Mouse (Mus musculus): ENCODE measurements around the gene Sept4. TPM values are rescaled to one million over a fixed set of nuclear protein-coding genes. Genes with fewer than 3 reads are reported as not detected.

Gene Sept4
- polyA plus RNA-seq, 1 experiment from 2014 or later: 30.0 TPM

DNA sequence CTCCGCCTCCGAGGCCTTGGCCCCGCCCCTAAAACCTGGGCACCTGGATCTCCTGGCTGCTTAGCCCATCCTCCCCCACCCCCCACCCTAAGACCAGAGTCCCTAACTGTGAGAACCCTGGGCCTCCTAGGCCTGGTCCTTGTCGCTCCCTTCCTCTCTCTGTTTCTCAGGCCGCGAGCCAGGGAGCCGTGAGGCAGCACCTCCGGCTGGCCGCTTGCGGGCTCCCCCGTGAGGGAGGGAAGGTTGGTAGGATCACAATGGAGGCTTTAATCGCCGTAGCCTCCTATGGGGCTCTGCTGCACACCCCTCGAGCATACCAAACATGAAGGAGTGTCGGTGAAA lies 23.6 kb downstream of the Sept4 start:
- Histone ChIP-seq H3K27ac (ENCODE audit: low read depth, low read length) (peak overlapping the region; percentile 87), H3K36me3 (ENCODE audit: control insufficient read depth, insufficient read depth, low read length) (no peaks in the 10 kb centered on the region), H3K4me2 (ENCODE audit: low read depth, low read length) (peak overlapping the region; percentile 87), H3K9ac (replicated peaks; ENCODE audit: low read depth, low read length) (peak overlapping the region; percentile 78), H3K4me1 (ENCODE audit: control insufficient read depth, insufficient read depth, low read length) (peaks cover 33% of the 10 kb centered on the region), H3K9me3 (ENCODE audit: control insufficient read depth, low read length) (no peaks in the 10 kb centered on the region), H3K27me3 (ENCODE audit: control insufficient read depth, insufficient read depth, low read length) (no peaks in the 10 kb centered on the region), H3K4me3 (ENCODE audit: low read depth, low read length) (peak overlapping the region; percentile 72)
- no peak; the same call in 1 of the 2 replicates for ATAC-seq (ENCODE audit: low read depth)
- 0% methylated on average over 15 of the region's 15 CpGs for WGBS

DNA sequence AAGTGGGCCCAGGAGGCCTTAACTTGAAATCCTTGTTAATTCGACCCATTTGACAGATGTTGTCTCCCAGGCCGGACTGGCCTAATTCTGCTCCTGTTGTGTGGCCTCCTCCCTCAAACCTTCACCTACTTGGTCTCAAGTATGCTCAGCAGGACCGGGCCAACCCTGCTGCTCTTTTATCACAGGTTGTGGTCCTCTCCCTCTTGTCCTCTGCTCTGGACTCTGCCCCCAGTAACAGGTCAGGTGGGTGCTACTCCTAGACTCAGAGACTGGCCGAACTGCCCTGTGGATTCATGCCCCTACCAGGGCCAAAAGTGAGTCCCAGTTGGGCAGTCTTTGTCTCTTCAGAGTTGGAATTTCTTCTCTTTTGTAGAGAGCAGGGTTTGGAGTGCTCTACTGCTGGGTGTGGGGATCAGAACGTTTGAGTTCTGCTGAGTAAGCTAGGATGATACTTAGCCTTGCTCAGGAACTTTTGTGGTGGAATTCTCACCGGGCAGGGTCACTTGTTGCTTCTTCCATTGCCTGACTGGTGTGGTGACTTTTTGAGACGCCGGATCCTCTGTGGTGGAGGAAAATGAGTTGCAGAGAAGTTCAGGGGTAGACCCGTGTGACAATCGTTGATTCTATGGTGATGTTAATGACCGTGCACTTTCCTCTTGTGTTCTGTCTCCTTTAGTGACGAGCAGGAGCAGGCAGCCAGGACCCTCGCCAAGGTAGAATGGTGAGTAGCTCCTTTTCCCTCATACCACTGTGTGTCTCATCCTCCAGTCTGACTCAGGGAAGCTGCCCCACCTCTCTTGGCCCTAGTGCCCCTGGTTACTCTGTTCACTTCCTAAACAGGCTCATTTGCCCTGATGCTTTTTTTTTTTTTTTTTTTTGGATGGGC lies 24.3 kb downstream of the Sept4 start:
- Histone ChIP-seq H3K27me3 (ENCODE audit: control insufficient read depth, insufficient read depth, low read length) (no peaks in the 10 kb centered on the region), H3K36me3 (ENCODE audit: control insufficient read depth, insufficient read depth, low read length) (peaks cover 3% of the 10 kb centered on the region; the same call in 1 of the 2 replicates), H3K27ac (ENCODE audit: low read depth, low read length) (peak overlapping the region; percentile 87), H3K9me3 (ENCODE audit: control insufficient read depth, low read length) (no peaks in the 10 kb centered on the region), H3K9ac (replicated peaks; ENCODE audit: low read depth, low read length) (peak overlapping the region; percentile 78), H3K4me1 (ENCODE audit: control insufficient read depth, insufficient read depth, low read length) (peaks cover 33% of the 10 kb centered on the region), H3K4me2 (ENCODE audit: low read depth, low read length) (peak overlapping the region; percentile 87), H3K4me3 (ENCODE audit: low read depth, low read length) (peak overlapping the region; percentile 72)
- WGBS: 23% methylated on average over 13 of the region's 13 CpGs
- no peak for ATAC-seq (ENCODE audit: low read depth)

DNA sequence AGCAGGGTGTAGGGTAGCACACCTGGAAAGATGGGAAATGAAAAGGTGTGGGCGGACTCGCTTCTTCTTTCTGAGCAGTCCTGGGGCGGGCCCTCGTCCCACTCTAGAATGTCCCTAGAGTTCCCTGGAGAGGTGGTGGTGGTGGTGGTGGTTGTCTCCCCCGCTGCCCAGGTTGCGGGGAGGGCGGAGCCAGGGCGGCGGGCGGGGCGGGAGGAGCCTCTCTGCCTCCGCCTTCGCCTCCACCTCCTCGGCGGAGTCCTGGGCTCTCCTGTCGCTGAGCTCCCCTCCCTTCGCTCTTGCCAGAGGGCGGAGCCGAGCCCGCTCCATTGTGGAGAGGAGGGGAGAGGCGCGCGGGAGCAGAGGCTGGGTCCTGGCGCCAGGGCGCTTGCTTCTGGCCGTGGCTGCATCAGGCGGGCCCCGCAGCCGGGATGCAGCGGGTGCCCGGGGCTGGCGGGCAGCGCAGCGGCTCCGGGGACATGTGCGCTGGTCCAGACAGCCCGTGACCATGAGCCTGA lies 26.7 kb downstream of the Sept4 start:
- H3K4me3 ChIP-seq (ENCODE audit: low read depth, low read length): peak overlapping the region; percentile 87
- peaks cover 28% of the 10 kb centered on the region for H3K4me1 ChIP-seq (ENCODE audit: control insufficient read depth, insufficient read depth, low read length)
- H3K27me3 ChIP-seq (ENCODE audit: control insufficient read depth, insufficient read depth, low read length): no peaks in the 10 kb centered on the region
- peak overlapping the region; percentile 93 for H3K9ac ChIP-seq (replicated peaks; ENCODE audit: low read depth, low read length)
- peak overlapping the region; percentile 85 for H3K27ac ChIP-seq (ENCODE audit: low read depth, low read length)
- H3K9me3 ChIP-seq (ENCODE audit: control insufficient read depth, low read length): no peaks in the 10 kb centered on the region
- ATAC-seq (ENCODE audit: low read depth): peak; percentile 50
- H3K36me3 ChIP-seq (ENCODE audit: control insufficient read depth, insufficient read depth, low read length): peaks cover 27% of the 10 kb centered on the region
- H3K4me2 ChIP-seq (ENCODE audit: low read depth, low read length): peak overlapping the region; percentile 80
- WGBS: 4% methylated on average over 18 of the region's 37 CpGs

DNA sequence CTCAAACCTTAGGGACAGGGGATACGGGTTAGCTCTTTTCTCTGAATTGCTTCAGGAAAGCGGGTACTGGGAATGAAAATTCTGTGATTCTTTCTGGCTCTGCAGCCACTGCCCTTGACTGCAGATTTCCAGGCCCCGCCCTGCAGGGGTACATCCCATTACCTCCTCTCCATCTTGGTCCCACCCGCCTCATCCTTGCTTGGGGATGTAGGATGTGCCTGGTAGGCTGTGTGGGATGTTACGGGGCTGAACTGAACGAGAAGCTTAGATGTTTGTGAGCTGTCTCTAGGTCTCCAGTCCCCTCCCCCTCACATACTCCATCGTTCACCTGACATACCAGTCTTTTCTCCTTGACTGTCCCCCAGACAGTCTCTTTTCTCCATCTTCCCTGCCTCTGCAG lies 27.3 kb downstream of the Sept4 start:
- WGBS: 3% methylated on average over 7 of the region's 7 CpGs
- Histone ChIP-seq H3K4me2 (ENCODE audit: low read depth, low read length) (peak overlapping the region; percentile 80), H3K36me3 (ENCODE audit: control insufficient read depth, insufficient read depth, low read length) (peaks cover 33% of the 10 kb centered on the region), H3K4me1 (ENCODE audit: control insufficient read depth, insufficient read depth, low read length) (peaks cover 24% of the 10 kb centered on the region), H3K27ac (ENCODE audit: low read depth, low read length) (peak overlapping the region; percentile 85), H3K9ac (replicated peaks; ENCODE audit: low read depth, low read length) (peak overlapping the region; percentile 93), H3K27me3 (ENCODE audit: control insufficient read depth, insufficient read depth, low read length) (no peaks in the 10 kb centered on the region), H3K4me3 (ENCODE audit: low read depth, low read length) (peak overlapping the region; percentile 87), H3K9me3 (ENCODE audit: control insufficient read depth, low read length) (no peaks in the 10 kb centered on the region)
- no peak for ATAC-seq (ENCODE audit: low read depth)

DNA sequence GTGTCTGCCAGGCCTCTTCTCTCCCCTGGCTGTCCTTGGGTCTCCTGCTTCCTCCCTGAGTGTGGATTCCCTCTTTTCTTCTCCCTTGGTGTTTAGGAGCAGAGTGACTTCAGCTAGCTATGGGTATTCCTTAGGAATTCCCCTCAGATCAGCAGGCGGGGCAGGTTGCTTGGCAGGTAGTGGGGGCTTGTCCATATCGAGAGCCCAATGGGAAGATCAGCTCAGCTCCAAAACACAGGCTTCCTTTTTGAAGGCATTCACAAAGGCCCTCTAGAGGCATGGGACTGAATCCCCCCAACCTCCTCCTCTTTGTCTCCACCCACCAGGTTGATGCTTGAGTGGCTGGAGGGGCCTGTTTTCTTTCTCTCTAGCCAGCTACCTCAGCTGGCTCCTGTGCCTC lies 27.8 kb downstream of the Sept4 start:
- peak overlapping the region; percentile 87 for H3K4me3 ChIP-seq (ENCODE audit: low read depth, low read length)
- peaks cover 24% of the 10 kb centered on the region for H3K4me1 ChIP-seq (ENCODE audit: control insufficient read depth, insufficient read depth, low read length)
- H3K27ac ChIP-seq (ENCODE audit: low read depth, low read length): peak overlapping the region; percentile 85
- no peaks in the 10 kb centered on the region for H3K27me3 ChIP-seq (ENCODE audit: control insufficient read depth, insufficient read depth, low read length)
- peaks cover 37% of the 10 kb centered on the region for H3K36me3 ChIP-seq (ENCODE audit: control insufficient read depth, insufficient read depth, low read length)
- ATAC-seq (ENCODE audit: low read depth): no peak
- WGBS: 37% methylated on average over 2 of the region's 2 CpGs
- peak overlapping the region; percentile 80 for H3K4me2 ChIP-seq (ENCODE audit: low read depth, low read length)
- no peaks in the 10 kb centered on the region for H3K9me3 ChIP-seq (ENCODE audit: control insufficient read depth, low read length)
- H3K9ac ChIP-seq (replicated peaks; ENCODE audit: low read depth, low read length): peak overlapping the region; percentile 93

DNA sequence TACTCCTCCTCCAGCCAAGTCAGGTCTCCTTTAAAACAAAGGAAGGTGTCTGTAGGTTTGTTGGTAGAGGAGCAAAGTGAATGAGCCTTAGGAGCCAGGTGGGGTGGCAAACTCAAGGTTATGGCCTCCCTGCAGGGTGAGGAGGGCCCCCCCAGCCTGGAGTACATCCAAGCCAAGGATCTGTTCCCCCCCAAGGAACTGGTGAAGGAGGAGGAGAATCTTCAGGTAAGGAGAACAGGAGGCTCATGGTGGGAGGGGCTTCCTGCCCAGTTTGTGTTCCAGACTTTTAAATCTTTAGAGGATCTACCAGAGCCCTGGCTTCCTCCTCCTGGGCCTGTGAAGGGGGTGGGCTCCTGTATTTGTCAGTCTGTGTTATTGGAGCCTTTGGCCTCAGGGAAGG lies 28.4 kb downstream of the Sept4 start:
- Histone ChIP-seq H3K36me3 (ENCODE audit: control insufficient read depth, insufficient read depth, low read length) (peaks cover 43% of the 10 kb centered on the region), H3K4me3 (ENCODE audit: low read depth, low read length) (peak overlapping the region; percentile 87), H3K27ac (ENCODE audit: low read depth, low read length) (peak overlapping the region; percentile 85; the same call in 1 of the 2 replicates), H3K4me2 (ENCODE audit: low read depth, low read length) (peak overlapping the region; percentile 80), H3K9ac (replicated peaks; ENCODE audit: low read depth, low read length) (peak overlapping the region; percentile 93), H3K27me3 (ENCODE audit: control insufficient read depth, insufficient read depth, low read length) (no peaks in the 10 kb centered on the region), H3K9me3 (ENCODE audit: control insufficient read depth, low read length) (no peaks in the 10 kb centered on the region), H3K4me1 (ENCODE audit: control insufficient read depth, insufficient read depth, low read length) (peaks cover 24% of the 10 kb centered on the region)
- no peak for ATAC-seq (ENCODE audit: low read depth)

DNA sequence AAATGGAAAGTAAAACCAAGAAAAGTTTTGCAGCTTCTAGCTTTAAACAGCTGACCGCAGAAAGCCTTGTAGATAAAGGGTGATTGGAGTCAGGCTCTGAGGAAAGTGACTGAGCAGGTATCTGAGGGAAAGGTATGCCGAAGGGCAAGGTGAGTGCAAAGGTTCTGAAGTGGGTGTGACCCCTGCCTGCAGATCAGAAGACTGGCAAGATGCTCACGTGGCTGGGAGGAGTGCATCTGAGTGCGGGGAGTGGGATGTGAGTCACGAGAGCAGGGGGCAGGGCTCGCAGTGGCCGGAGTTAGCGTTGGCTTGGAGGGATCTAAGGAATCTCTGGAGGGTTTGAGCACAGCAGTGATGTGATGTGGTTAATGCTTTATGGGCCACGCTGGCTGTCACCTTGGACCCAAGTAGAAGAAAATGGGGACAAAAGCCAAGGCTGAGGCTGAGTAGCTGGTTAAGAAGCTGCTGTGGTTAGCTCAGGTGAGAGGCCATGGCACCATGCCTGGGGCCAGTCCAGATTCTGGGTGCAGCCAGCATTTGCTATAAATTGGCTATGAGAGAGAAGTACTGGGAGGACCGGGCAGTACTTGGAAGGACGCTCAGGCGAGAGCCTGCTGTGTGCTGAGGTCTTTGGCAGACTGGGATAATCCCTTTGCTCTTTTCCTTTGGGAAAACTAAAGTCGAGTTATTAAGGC lies 30.8 kb downstream of the Sept4 start:
- Histone ChIP-seq H3K4me1 (ENCODE audit: control insufficient read depth, insufficient read depth, low read length) (peaks cover 15% of the 10 kb centered on the region; the same call in 1 of the 2 replicates), H3K4me3 (ENCODE audit: low read depth, low read length) (no peak overlapping the region), H3K4me2 (ENCODE audit: low read depth, low read length) (no peak overlapping the region), H3K36me3 (ENCODE audit: control insufficient read depth, insufficient read depth, low read length) (peaks cover 68% of the 10 kb centered on the region), H3K9me3 (ENCODE audit: control insufficient read depth, low read length) (no peaks in the 10 kb centered on the region), H3K9ac (replicated peaks; ENCODE audit: low read depth, low read length) (no peak overlapping the region), H3K27me3 (ENCODE audit: control insufficient read depth, insufficient read depth, low read length) (no peaks in the 10 kb centered on the region), H3K27ac (ENCODE audit: low read depth, low read length) (no peak overlapping the region)
- whole genome bisulfite sequencing: 90% methylated on average over 13 of the region's 13 CpGs
- no peak for ATAC-seq (ENCODE audit: low read depth)

DNA sequence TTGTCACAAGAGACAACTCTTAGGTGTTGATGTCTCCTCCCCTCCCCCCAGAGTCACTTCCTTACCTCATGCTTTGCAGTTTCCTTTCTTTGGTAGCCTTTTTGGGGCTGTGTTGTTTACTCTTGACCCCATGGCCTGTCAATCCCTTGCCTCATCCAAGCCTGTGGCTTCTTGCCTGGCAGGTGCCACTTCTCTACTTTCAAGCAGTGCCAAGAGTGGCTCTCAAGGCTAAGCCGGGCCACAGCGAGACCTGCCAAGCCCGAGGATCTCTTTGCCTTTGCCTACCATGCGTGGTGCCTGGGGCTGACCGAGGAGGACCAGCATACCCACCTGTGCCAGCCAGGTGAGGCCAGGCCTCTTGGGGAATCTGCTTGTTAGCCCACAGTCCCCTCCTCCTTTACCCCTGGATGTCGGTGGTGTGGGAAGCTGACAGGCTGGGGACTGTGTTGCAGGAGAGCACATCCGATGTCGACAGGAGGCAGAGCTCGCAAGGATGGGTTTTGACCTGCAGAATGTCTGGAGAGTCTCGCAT lies 31.7 kb downstream of the Sept4 start:
- 95% methylated on average over 10 of the region's 10 CpGs for WGBS
- Histone ChIP-seq H3K9me3 (ENCODE audit: control insufficient read depth, low read length) (no peaks in the 10 kb centered on the region), H3K27me3 (ENCODE audit: control insufficient read depth, insufficient read depth, low read length) (no peaks in the 10 kb centered on the region), H3K36me3 (ENCODE audit: control insufficient read depth, insufficient read depth, low read length) (peaks cover 76% of the 10 kb centered on the region), H3K9ac (replicated peaks; ENCODE audit: low read depth, low read length) (no peak overlapping the region), H3K4me1 (ENCODE audit: control insufficient read depth, insufficient read depth, low read length) (peaks cover 11% of the 10 kb centered on the region; the same call in 1 of the 2 replicates), H3K27ac (ENCODE audit: low read depth, low read length) (no peak overlapping the region), H3K4me3 (ENCODE audit: low read depth, low read length) (no peak overlapping the region), H3K4me2 (ENCODE audit: low read depth, low read length) (no peak overlapping the region)
- ATAC-seq (ENCODE audit: low read depth): no peak

Data from neural tube, embryonic 14.5 days (tissue).